Mouse (Mus musculus) stomach, postnatal 0 days (tissue): ENCODE data around the gene Dhx37.

Source experiments
- CTCF ChIP-seq: IDR thresholded peaks from 2 replicates; pipeline ENCODE4 v1.5.1; 2016; ENCODE audit warnings: antibody characterized with exemption, low read depth, mild to moderate bottlenecking, moderate library complexity
- EP300 ChIP-seq: optimal IDR thresholded peaks from 2 replicates; pipeline ENCODE3; 2016; ENCODE audit warnings: antibody characterized with exemption

- peak; percentile 42 for TF ChIP-seq CTCF
- no peak for TF ChIP-seq EP300
These were observed 26.7 kb upstream of the Dhx37 start for GRCm38 (mm10) chr5:125460574-125460973.
